ENCODE assay signal across 17 mouse cellular contexts in genomic region chr10:75390156-75390555, GRCm38 (mm10). TPM values are rescaled to one million over a fixed set of nuclear protein-coding genes. Genes with fewer than 3 reads are reported as not detected.
DNase-seq lines count a peak whose midpoint lies in the region; ATAC-seq and TF ChIP-seq lines count a peak whose summit lies in the region.
"Had no signal": no experiment of that assay in that cellular context is flagged by ENCODE, and none has a peak within 500 bp of the region (broad histone marks: within the 10 kb centered on the region; RNA-seq: fewer than 3 reads in every experiment).

No protein-coding gene starts in this region.

- no peaks in the 10 kb centered on the region for H3K27me3 ChIP-seq in kidney, adult 2 months (replicated peaks; ENCODE audit: control insufficient read depth, insufficient read depth, low read length)
- no peaks in the 10 kb centered on the region for H3K27me3 ChIP-seq in lung, postnatal 0 days (replicated peaks; ENCODE audit: insufficient read depth, low read length)
- H3K27me3 ChIP-seq: forebrain, embryonic 12.5 days; lung, embryonic 15.5 days had no signal

- H3K9ac ChIP-seq in lung, postnatal 0 days (replicated peaks; ENCODE audit: low read depth): no peak overlapping the region
- H3K9ac ChIP-seq: forebrain, embryonic 12.5 days; lung, embryonic 15.5 days had no signal

- peak; percentile 36 for DNase-seq in kidney, adult 2 months
- DNase-seq in kidney, postnatal 14 days: no peak
- no peak for DNase-seq in lung, postnatal 0 days (ENCODE audit: low spot score)
- DNase-seq in lung, postnatal 25 days (ENCODE audit: low spot score): no peak
- no peak for DNase-seq in cerebellum, adult 11 months
- DNase-seq in left cerebral cortex, postnatal 36 days (ENCODE audit: low spot score in 2 of 2): no peak
- DNase-seq: adrenal gland, adult 8-10 months; cerebellum, adult 2 months; gastrocnemius, adult 2 months; left cerebral cortex, postnatal 4 days; liver; midbrain, embryonic 14.5 days had no signal

- H3K27ac ChIP-seq in kidney, adult 2 months (ENCODE audit: insufficient read depth, low read depth, low read length): no peak overlapping the region
- no peak overlapping the region for H3K27ac ChIP-seq in lung, postnatal 0 days (ENCODE audit: low read length)
- H3K27ac ChIP-seq: embryonic facial prominence, embryonic 10.5 days; forebrain, embryonic 12.5 days; gastrocnemius, adult 2 months; lung, embryonic 15.5 days had no signal

- intact Hi-C loops in left cerebral cortex, postnatal 36 days (cut with DNase I): no loop called here

- H3K36me3 ChIP-seq in kidney, adult 2 months (ENCODE audit: control insufficient read depth, insufficient read depth, low read length): no peaks in the 10 kb centered on the region
- no peaks in the 10 kb centered on the region for H3K36me3 ChIP-seq in lung, postnatal 0 days (ENCODE audit: insufficient read depth, low read length)
- H3K36me3 ChIP-seq: embryonic facial prominence, embryonic 10.5 days; forebrain, embryonic 12.5 days; lung, embryonic 15.5 days had no signal

- WGBS in kidney, adult 2 months: 88% methylated on average over 2 of the region's 2 CpGs
- 78% methylated on average over 2 of the region's 2 CpGs for WGBS in lung, postnatal 0 days

- peak; percentile 24; the same call in 1 of the 2 replicates for TF ChIP-seq CTCF in kidney, adult 2 months (conservative IDR thresholded peaks at IDR 0.05; ENCODE audit: insufficient read depth, insufficient read length, low read depth, low read length)
- peak; percentile 43 for TF ChIP-seq CTCF in lung, postnatal 0 days (IDR thresholded peaks at IDR 0.05)

- no peak overlapping the region for H3K4me2 ChIP-seq in lung, postnatal 0 days (replicated peaks; ENCODE audit: low read depth, low read length)
- H3K4me2 ChIP-seq: forebrain, embryonic 12.5 days; lung, embryonic 15.5 days had no signal

- TF ChIP-seq POLR2A in kidney, adult 2 months (IDR thresholded peaks at IDR 0.05; ENCODE audit: low read depth, low read length): no peak

- no peak for TF ChIP-seq EP300 in lung, postnatal 0 days (IDR thresholded peaks at IDR 0.05)

- H3K4me3 ChIP-seq in kidney, adult 2 months (ENCODE audit: insufficient read depth, low read depth, low read length): no peak overlapping the region
- no peak overlapping the region for H3K4me3 ChIP-seq in lung, postnatal 0 days (ENCODE audit: low read depth, low read length)
- H3K4me3 ChIP-seq: embryonic facial prominence, embryonic 10.5 days; forebrain, embryonic 12.5 days; gastrocnemius, adult 2 months; lung, embryonic 15.5 days had no signal

- no peaks in the 10 kb centered on the region; the same call in 1 of the 2 replicates for H3K4me1 ChIP-seq in kidney, adult 2 months (ENCODE audit: control insufficient read depth, insufficient read depth, low read length)
- H3K4me1 ChIP-seq in lung, postnatal 0 days (ENCODE audit: insufficient read depth, low read depth, low read length): no peaks in the 10 kb centered on the region
- H3K4me1 ChIP-seq: embryonic facial prominence, embryonic 10.5 days; forebrain, embryonic 12.5 days; lung, embryonic 15.5 days had no signal

- ATAC-seq in lung, postnatal 0 days: no peak
- peak; percentile 58 for ATAC-seq in megakaryocyte progenitor cell, adult 5-6 weeks (replicated peaks; ENCODE audit: poor library complexity)
- ATAC-seq: hindbrain, embryonic 16.5 days had no signal

- H3K9me3 ChIP-seq in lung, postnatal 0 days (ENCODE audit: low read length): no peaks in the 10 kb centered on the region
- H3K9me3 ChIP-seq: embryonic facial prominence, embryonic 10.5 days; forebrain, embryonic 12.5 days; lung, embryonic 15.5 days had no signal

RNA-seq across cellular contexts. Expression of gene Upb1, which starts 10.8 kb away (rescaled TPM):
- 58.4 and 58.5 TPM in 2 replicates for polyA plus RNA-seq in kidney, adult 2 months (2012; rRNA removed)
- 0.27 and 0.33 TPM in 2 replicates for polyA plus RNA-seq in lung, postnatal 0 days (2015; fragmentation: Nextera tagmentation; extraction: Ambion mirVana)
- 0.07 and 0.68 TPM in 2 replicates for total RNA-seq in megakaryocyte progenitor cell, adult 5-6 weeks (2015)
- total RNA-seq in megakaryocyte progenitor cell, adult 5-6 weeks (2017): 0.24 and 0.33 TPM in 2 replicates
- total RNA-seq in left cerebral cortex, postnatal 36 days (2021): under 1 TPM; 0.22 to 0.39 TPM
- total RNA-seq: gastrocnemius, adult 2 months had no signal
- polyA plus RNA-seq: forebrain, embryonic 12.5 days had no signal
